ENCODE assay signal across 12 mouse cellular contexts in genomic region chr7:139063406-139063805, GRCm38 (mm10). TPM values are rescaled to one million over a fixed set of nuclear protein-coding genes. Genes with fewer than 3 reads are reported as not detected.
DNase-seq lines count a peak whose midpoint lies in the region; ATAC-seq lines count a peak whose summit lies in the region.
"Had no signal": no experiment of that assay in that cellular context is flagged by ENCODE, and none has a peak within 500 bp of the region (broad histone marks: within the 10 kb centered on the region; RNA-seq: fewer than 3 reads in every experiment).

No protein-coding gene starts in this region.

- peak; percentile 34 for DNase-seq in adrenal gland, postnatal 10 days
- no peak for DNase-seq in adrenal gland, postnatal 14 days
- DNase-seq in kidney, postnatal 10 days, result peak; percentile 22
- no peak for DNase-seq in kidney, postnatal 25 days
- peak; percentile 55 for DNase-seq in 416B (ENCODE audit: low read depth)
- peak; percentile 8 for DNase-seq in c-Kit-positive CD71-positive TER-119-positive erythroid progenitor cells, embryonic 14.5 days (ENCODE audit: low spot score)
- no peak for DNase-seq in urinary bladder, postnatal 14 days (ENCODE audit: low spot score)
- DNase-seq: gastrocnemius, postnatal 14 days had no signal

- WGBS in forebrain, embryonic 12.5 days, result 50% methylated on average over 4 of the region's 4 CpGs

- H3K9ac ChIP-seq in forebrain, embryonic 12.5 days, result no peak overlapping the region
- H3K9ac ChIP-seq: embryonic facial prominence, embryonic 12.5 days; hindbrain, embryonic 13.5 days had no signal

- no peak overlapping the region for H3K4me3 ChIP-seq in forebrain, embryonic 12.5 days (replicated peaks)
- H3K4me3 ChIP-seq: embryonic facial prominence, embryonic 12.5 days; hindbrain, embryonic 13.5 days had no signal

- no peak for ATAC-seq in forebrain, embryonic 12.5 days (ENCODE audit: low FRiP score)

- H3K9me3 ChIP-seq in forebrain, embryonic 12.5 days, result no peaks in the 10 kb centered on the region
- H3K9me3 ChIP-seq: embryonic facial prominence, embryonic 12.5 days; hindbrain, embryonic 13.5 days had no signal

- no peaks in the 10 kb centered on the region for H3K36me3 ChIP-seq in forebrain, embryonic 12.5 days (replicated peaks)
- H3K36me3 ChIP-seq: embryonic facial prominence, embryonic 12.5 days; hindbrain, embryonic 13.5 days had no signal

- no peak overlapping the region for H3K27ac ChIP-seq in forebrain, embryonic 12.5 days
- H3K27ac ChIP-seq: embryonic facial prominence, embryonic 12.5 days; hindbrain, embryonic 13.5 days had no signal

- H3K27me3 ChIP-seq in forebrain, embryonic 12.5 days, result peaks cover 5% of the 10 kb centered on the region; the same call in 1 of the 2 replicates
- H3K27me3 ChIP-seq: embryonic facial prominence, embryonic 12.5 days had no signal

- H3K4me1 ChIP-seq in forebrain, embryonic 12.5 days, result no peaks in the 10 kb centered on the region
- H3K4me1 ChIP-seq: embryonic facial prominence, embryonic 12.5 days; hindbrain, embryonic 13.5 days had no signal

- H3K4me2 ChIP-seq in forebrain, embryonic 12.5 days, result no peak overlapping the region
- H3K4me2 ChIP-seq: embryonic facial prominence, embryonic 12.5 days; hindbrain, embryonic 13.5 days; midbrain, embryonic 11.5 days had no signal

RNA-seq across cellular contexts. Expression of gene Dpysl4, which starts 22.4 kb away (rescaled TPM):
- 1 to 10 TPM; 3.3 to 6.3 TPM for total RNA-seq in adrenal gland, postnatal 10 days (2021)
- total RNA-seq in adrenal gland, postnatal 14 days (2021), result 3.4 and 4.0 TPM in 2 replicates
- polyA plus RNA-seq in forebrain, embryonic 12.5 days (2016; fragmentation: Nextera tagmentation; extraction: Ambion mirVana), result 139 and 143 TPM in 2 replicates

Comparison
In these comparisons a context has a peak if more than half of its experiments do, and no peak if none do; other contexts are left out.
1. DNase-seq: peak in adrenal gland, postnatal 10 days (single experiment), kidney, postnatal 10 days (single experiment), 416B (single experiment) and c-Kit-positive CD71-positive TER-119-positive erythroid progenitor cells, embryonic 14.5 days (single experiment); none in adrenal gland, postnatal 14 days (single experiment), kidney, postnatal 25 days (0 of 2) and urinary bladder, postnatal 14 days (single experiment).